Mouse (Mus musculus): Measurements from ENCODE around the gene Msrb3. TPM values are rescaled to one million over a fixed set of nuclear protein-coding genes. Genes with fewer than 3 reads are reported as not detected.

The Msrb3 gene
- total and polyA plus RNA-seq, 3 experiments = 0.15 TPM; not detected in 1

DNA sequence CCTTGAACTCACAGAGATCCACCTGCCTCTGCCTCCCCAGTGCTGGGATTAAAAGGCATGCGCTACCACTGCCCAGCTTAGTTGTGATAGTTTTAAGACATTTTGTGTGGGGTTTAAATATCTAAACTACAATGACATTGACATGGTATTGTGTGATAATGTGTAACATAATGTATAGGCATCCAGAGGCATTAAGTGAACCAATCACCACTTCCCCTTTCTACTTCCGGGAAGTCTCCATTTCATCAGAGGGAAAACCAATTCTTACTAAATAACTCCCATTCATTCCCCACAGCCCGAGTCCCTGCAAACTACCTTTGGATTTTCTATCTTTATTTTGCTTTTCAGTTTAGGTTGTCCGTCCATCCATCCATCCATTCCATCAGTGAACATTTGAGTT is 90.7 kb downstream of the Msrb3 start:
- Histone ChIP-seq H3K9ac (ENCODE audit: control insufficient read depth, low read depth, low read length, poor library complexity, severe bottlenecking) (no peak overlapping the region), H3K27ac (ENCODE audit: control insufficient read depth, low read depth, low read length) (no peak overlapping the region), H3K9me3 (replicated peaks; ENCODE audit: insufficient read depth, low read length) (no peaks in the 10 kb centered on the region), H3K27me3 (ENCODE audit: control insufficient read depth in 1 of 2, insufficient read depth in 2 of 2, low read length in 2 of 2) (no peaks in the 10 kb centered on the region), H3K36me3 (ENCODE audit: control insufficient read depth in 1 of 2, insufficient read depth in 2 of 2, low read length in 2 of 2) (peaks cover 0 to 23% of the 10 kb centered on the region in 2 experiments; a peak in 2 of 4 replicates), H3K4me3 (ENCODE audit: control insufficient read depth in 1 of 2, insufficient read depth in 1 of 2, low read depth in 2 of 2, low read length in 2 of 2) (no peak overlapping the region), H3K79me2 (ENCODE audit: control insufficient read depth, insufficient read depth, low read length, poor library complexity) (no peaks in the 10 kb centered on the region), H3K4me1 (ENCODE audit: control insufficient read depth in 1 of 2, insufficient read depth in 2 of 2, low read length in 2 of 2) (peaks cover 6 to 17% of the 10 kb centered on the region in 2 experiments; a peak in 3 of 4 replicates)
- DNase-seq (ENCODE audit: low read depth, low spot score) = peak; percentile 11
- TF ChIP-seq NELFE (IDR thresholded peaks at IDR 0.05; ENCODE audit: low read depth, low read length) = no peak
- TF ChIP-seq EP300 (IDR thresholded peaks at IDR 0.05; ENCODE audit: low read depth in 1 of 2, low read length in 2 of 2) = no peak
- TF ChIP-seq MAZ (IDR thresholded peaks at IDR 0.05; ENCODE audit: low read depth, low read length) = no peak
- TF ChIP-seq RAD21 (IDR thresholded peaks at IDR 0.05; ENCODE audit: low read depth, low read length) = no peak
- no peak for TF ChIP-seq GATA1 (IDR thresholded peaks at IDR 0.05; ENCODE audit: low read depth, low read length)
- TF ChIP-seq USF1 (IDR thresholded peaks at IDR 0.05; ENCODE audit: low read depth, low read length) = no peak
- TF ChIP-seq ZC3H11A (IDR thresholded peaks at IDR 0.05; ENCODE audit: low read depth, low read length) = no peak
- TF ChIP-seq CHD2 (IDR thresholded peaks at IDR 0.05; ENCODE audit: low read length) = no peak
- no peak for TF ChIP-seq POLR2AphosphoS2 (IDR thresholded peaks at IDR 0.05; ENCODE audit: low read length)
- TF ChIP-seq UBTF (IDR thresholded peaks at IDR 0.05; ENCODE audit: borderline replicate concordance, insufficient read depth, low read depth, low read length) = no peak
- no peak for TF ChIP-seq ZMIZ1 (IDR thresholded peaks at IDR 0.05; ENCODE audit: low read depth, low read length)
- TF ChIP-seq BHLHE40 (IDR thresholded peaks at IDR 0.05; ENCODE audit: borderline replicate concordance, low read depth, low read length) = no peak
- TF ChIP-seq ETS1 (IDR thresholded peaks at IDR 0.05; ENCODE audit: low read depth, low read length) = no peak
- no peak for TF ChIP-seq TBP (IDR thresholded peaks at IDR 0.05; ENCODE audit: low read depth, low read length)
- TF ChIP-seq SMC3 (IDR thresholded peaks at IDR 0.05; ENCODE audit: low read depth, low read length) = no peak
- no peak for TF ChIP-seq MEF2A (IDR thresholded peaks at IDR 0.05; ENCODE audit: extremely low read depth, insufficient replicate concordance, low read depth, low read length, poor library complexity, severe bottlenecking)

DNA sequence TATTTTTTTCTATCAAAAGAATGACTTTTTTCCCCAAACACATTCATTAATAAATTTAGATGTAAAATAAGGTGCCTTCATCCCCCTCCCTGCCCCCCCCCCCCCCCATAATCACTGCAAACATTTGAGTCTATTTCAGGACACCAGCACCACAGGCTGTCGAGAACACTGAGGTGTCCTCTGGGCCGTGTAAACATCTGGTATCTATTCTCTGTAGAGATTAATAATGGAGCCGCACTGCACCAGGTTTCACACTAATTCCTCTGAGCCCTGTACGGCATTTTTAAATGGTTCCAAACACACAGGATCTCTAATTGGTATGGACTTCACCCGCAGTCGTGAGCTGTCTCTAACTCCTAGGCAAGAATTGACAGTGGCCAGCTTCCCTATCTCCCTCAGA is 97.8 kb downstream of the Msrb3 start:
- Histone ChIP-seq H3K79me2 (ENCODE audit: control insufficient read depth, insufficient read depth, low read length, poor library complexity) (no peaks in the 10 kb centered on the region), H3K27ac (ENCODE audit: control insufficient read depth, low read depth, low read length) (no peak overlapping the region), H3K4me1 (ENCODE audit: control insufficient read depth in 1 of 2, insufficient read depth in 2 of 2, low read length in 2 of 2) (peaks cover 0 to 5% of the 10 kb centered on the region in 2 experiments; a peak in 2 of 4 replicates), H3K27me3 (ENCODE audit: control insufficient read depth in 1 of 2, insufficient read depth in 2 of 2, low read length in 2 of 2) (no peaks in the 10 kb centered on the region; a peak in 1 of 4 replicates), H3K4me3 (ENCODE audit: control insufficient read depth in 1 of 2, insufficient read depth in 1 of 2, low read depth in 2 of 2, low read length in 2 of 2) (no peak overlapping the region), H3K9ac (ENCODE audit: control insufficient read depth, low read depth, low read length, poor library complexity, severe bottlenecking) (no peak overlapping the region), H3K36me3 (ENCODE audit: control insufficient read depth in 1 of 2, insufficient read depth in 2 of 2, low read length in 2 of 2) (peaks cover 0 to 4% of the 10 kb centered on the region in 2 experiments; a peak in 2 of 4 replicates), H3K9me3 (replicated peaks; ENCODE audit: insufficient read depth, low read length) (no peaks in the 10 kb centered on the region)
- TF ChIP-seq MAZ (IDR thresholded peaks at IDR 0.05; ENCODE audit: low read depth, low read length) = no peak
- no peak for TF ChIP-seq NELFE (IDR thresholded peaks at IDR 0.05; ENCODE audit: low read depth, low read length)
- no peak for TF ChIP-seq ZC3H11A (IDR thresholded peaks at IDR 0.05; ENCODE audit: low read depth, low read length)
- TF ChIP-seq GABPA (IDR thresholded peaks at IDR 0.05; ENCODE audit: low read depth, low read length) = no peak
- TF ChIP-seq MAX (IDR thresholded peaks at IDR 0.05; ENCODE audit: low read length) = no peak
- TF ChIP-seq TBP (IDR thresholded peaks at IDR 0.05; ENCODE audit: low read depth, low read length) = no peak
- no peak for DNase-seq (ENCODE audit: low read depth, low spot score)

Data from MEL (cell line).